Mouse (Mus musculus): ENCODE data around the gene Foxa1. TPM values are rescaled to one million over a fixed set of nuclear protein-coding genes. Genes with fewer than 3 reads are reported as not detected.

Gene Foxa1
- polyA plus RNA-seq, 1 experiment: 17.0 TPM

GRCm38 (mm10) chr12:57534879-57535611 lies 11.7 kb downstream of the Foxa1 start:
- H3K27me3 ChIP-seq (ENCODE audit: control insufficient read depth, insufficient read depth, low read length): peaks cover 17% of the 10 kb centered on the region

GRCm38 (mm10) chr12:57534517-57534878 lies 12.2 kb downstream of the Foxa1 start:
- H3K4me3 ChIP-seq (ENCODE audit: low read depth, low read length): peak overlapping the region; percentile 56; the same call in 1 of the 2 replicates
- WGBS: 1% methylated on average over 4 of the region's 6 CpGs
- TF ChIP-seq CTCF (IDR thresholded peaks at IDR 0.05; ENCODE audit: extremely low read depth, insufficient read length, insufficient replicate concordance, low read depth, low read length) (no peak), POLR2A (IDR thresholded peaks at IDR 0.05; ENCODE audit: low read depth, low read length) (no peak)
- H3K36me3 ChIP-seq (ENCODE audit: control insufficient read depth, insufficient read depth, low read length): no peaks in the 10 kb centered on the region
- H3K4me1 ChIP-seq (ENCODE audit: control insufficient read depth, insufficient read depth, insufficient read length, low read length): peaks cover 4% of the 10 kb centered on the region
- H3K27ac ChIP-seq (ENCODE audit: insufficient read depth, low read depth, low read length): no peak overlapping the region
- H3K27me3 ChIP-seq (ENCODE audit: control insufficient read depth, insufficient read depth, low read length): peaks cover 13% of the 10 kb centered on the region; the same call in 1 of the 2 replicates

More at GRCm38 (mm10) chr12:57534879-57535611, 11.7 kb downstream of the Foxa1 start:
- 3% methylated on average over 38 of the region's 39 CpGs for WGBS
- TF ChIP-seq CTCF (IDR thresholded peaks at IDR 0.05; ENCODE audit: extremely low read depth, insufficient read length, insufficient replicate concordance, low read depth, low read length) (no peak), POLR2A (IDR thresholded peaks at IDR 0.05; ENCODE audit: low read depth, low read length) (no peak)
- peak overlapping the region; percentile 12; the same call in 1 of the 2 replicates for H3K27ac ChIP-seq (ENCODE audit: insufficient read depth, low read depth, low read length)
- H3K36me3 ChIP-seq (ENCODE audit: control insufficient read depth, insufficient read depth, low read length): no peaks in the 10 kb centered on the region
- peaks cover 4% of the 10 kb centered on the region for H3K4me1 ChIP-seq (ENCODE audit: control insufficient read depth, insufficient read depth, insufficient read length, low read length)
- H3K4me3 ChIP-seq (ENCODE audit: low read depth, low read length): peak overlapping the region; percentile 56

- H3K4me1 ChIP-seq (ENCODE audit: control insufficient read depth, insufficient read depth, insufficient read length, low read length): peaks cover 3% of the 10 kb centered on the region
- WGBS: 75% methylated on average over 9 of the region's 9 CpGs
- TF ChIP-seq POLR2A (IDR thresholded peaks at IDR 0.05; ENCODE audit: low read depth, low read length): no peak
- TF ChIP-seq CTCF (IDR thresholded peaks at IDR 0.05; ENCODE audit: extremely low read depth, insufficient read length, insufficient replicate concordance, low read depth, low read length): no peak
- no peak overlapping the region for H3K4me3 ChIP-seq (ENCODE audit: low read depth, low read length)
- peaks cover 2% of the 10 kb centered on the region; the same call in 1 of the 2 replicates for H3K27me3 ChIP-seq (ENCODE audit: control insufficient read depth, insufficient read depth, low read length)
- H3K27ac ChIP-seq (ENCODE audit: insufficient read depth, low read depth, low read length): no peak overlapping the region
- H3K36me3 ChIP-seq (ENCODE audit: control insufficient read depth, insufficient read depth, low read length): no peaks in the 10 kb centered on the region
Observed at GRCm38 (mm10) chr12:57530474-57530873, 16.2 kb downstream of the Foxa1 start.

- no peak overlapping the region for H3K4me3 ChIP-seq (ENCODE audit: low read depth, low read length)
- no peak overlapping the region for H3K27ac ChIP-seq (ENCODE audit: insufficient read depth, low read depth, low read length)
- no peaks in the 10 kb centered on the region for H3K4me1 ChIP-seq (ENCODE audit: control insufficient read depth, insufficient read depth, insufficient read length, low read length)
- 38% methylated on average over 4 of the region's 4 CpGs for whole genome bisulfite sequencing
- no peak for TF ChIP-seq POLR2A (IDR thresholded peaks at IDR 0.05; ENCODE audit: low read depth, low read length)
- no peak for TF ChIP-seq CTCF (IDR thresholded peaks at IDR 0.05; ENCODE audit: extremely low read depth, insufficient read length, insufficient replicate concordance, low read depth, low read length)
- no peaks in the 10 kb centered on the region for H3K36me3 ChIP-seq (ENCODE audit: control insufficient read depth, insufficient read depth, low read length)
- no peaks in the 10 kb centered on the region for H3K27me3 ChIP-seq (ENCODE audit: control insufficient read depth, insufficient read depth, low read length)
Observed at GRCm38 (mm10) chr12:57528335-57528734, 18.4 kb downstream of the Foxa1 start.

GRCm38 (mm10) chr12:57515702-57516377 lies 30.9 kb downstream of the Foxa1 start:
- 25% methylated on average over 12 of the region's 12 CpGs for WGBS
- Histone ChIP-seq H3K4me1 (ENCODE audit: control insufficient read depth, insufficient read depth, insufficient read length, low read length) (peaks cover 2% of the 10 kb centered on the region; the same call in 1 of the 2 replicates), H3K4me3 (ENCODE audit: low read depth, low read length) (no peak overlapping the region), H3K27ac (ENCODE audit: insufficient read depth, low read depth, low read length) (no peak overlapping the region), H3K36me3 (ENCODE audit: control insufficient read depth, insufficient read depth, low read length) (no peaks in the 10 kb centered on the region), H3K27me3 (ENCODE audit: control insufficient read depth, insufficient read depth, low read length) (no peaks in the 10 kb centered on the region)
- TF ChIP-seq CTCF (IDR thresholded peaks at IDR 0.05; ENCODE audit: extremely low read depth, insufficient read length, insufficient replicate concordance, low read depth, low read length) (no peak), POLR2A (IDR thresholded peaks at IDR 0.05; ENCODE audit: low read depth, low read length) (no peak)

GRCm38 (mm10) chr12:57514552-57514951 lies 32.2 kb downstream of the Foxa1 start:
- H3K36me3 ChIP-seq (ENCODE audit: control insufficient read depth, insufficient read depth, low read length): no peaks in the 10 kb centered on the region
- H3K27ac ChIP-seq (ENCODE audit: insufficient read depth, low read depth, low read length): no peak overlapping the region
- TF ChIP-seq CTCF (IDR thresholded peaks at IDR 0.05; ENCODE audit: extremely low read depth, insufficient read length, insufficient replicate concordance, low read depth, low read length): no peak
- TF ChIP-seq POLR2A (IDR thresholded peaks at IDR 0.05; ENCODE audit: low read depth, low read length): no peak
- H3K27me3 ChIP-seq (ENCODE audit: control insufficient read depth, insufficient read depth, low read length): no peaks in the 10 kb centered on the region
- H3K4me1 ChIP-seq (ENCODE audit: control insufficient read depth, insufficient read depth, insufficient read length, low read length): peaks cover 2% of the 10 kb centered on the region; the same call in 1 of the 2 replicates
- WGBS: 71% methylated on average over 1 of the region's 1 CpGs
- H3K4me3 ChIP-seq (ENCODE audit: low read depth, low read length): no peak overlapping the region

GRCm38 (mm10) chr12:57511560-57511959 lies 35.2 kb downstream of the Foxa1 start:
- TF ChIP-seq POLR2A (IDR thresholded peaks at IDR 0.05; ENCODE audit: low read depth, low read length) (no peak), CTCF (IDR thresholded peaks at IDR 0.05; ENCODE audit: extremely low read depth, insufficient read length, insufficient replicate concordance, low read depth, low read length) (no peak)
- Histone ChIP-seq H3K4me3 (ENCODE audit: low read depth, low read length) (no peak overlapping the region), H3K27ac (ENCODE audit: insufficient read depth, low read depth, low read length) (no peak overlapping the region), H3K4me1 (ENCODE audit: control insufficient read depth, insufficient read depth, insufficient read length, low read length) (peaks cover 2% of the 10 kb centered on the region; the same call in 1 of the 2 replicates), H3K36me3 (ENCODE audit: control insufficient read depth, insufficient read depth, low read length) (no peaks in the 10 kb centered on the region), H3K27me3 (ENCODE audit: control insufficient read depth, insufficient read depth, low read length) (no peaks in the 10 kb centered on the region)
- 88% methylated on average over 5 of the region's 5 CpGs for whole genome bisulfite sequencing
